Mouse (Mus musculus) brain, embryonic 14.5 days (tissue): ENCODE results near the gene Zfp408.

Experiments used
- CTCF ChIP-seq: fragments of 200-500 bp; IDR thresholded peaks from 2 replicates; pipeline ENCODE4 v1.5.1; 2012; ENCODE audit warnings: inconsistent platforms, mild to moderate bottlenecking, moderate library complexity, borderline replicate concordance; ENCODE audit not compliant: insufficient read depth, insufficient read length; ENCODE audit errors: extremely low read depth
- POLR2A ChIP-seq: fragments of 200-500 bp; IDR thresholded peaks from 2 replicates; pipeline ENCODE4 v1.6.1; 2012; ENCODE audit warnings: mild to moderate bottlenecking, inconsistent platforms, borderline replicate concordance; ENCODE audit not compliant: poor library complexity, insufficient read depth, insufficient read length, severe bottlenecking; ENCODE audit errors: extremely low read depth

GRCm38 (mm10) chr2:91628171-91628570 is 21.4 kb downstream of the Zfp408 start:
- TF ChIP-seq POLR2A (no peak), CTCF (no peak)
